ENCODE assay signal across 8 mouse cellular contexts in genomic region chr4:123283675-123284064, GRCm38 (mm10). TPM values are rescaled to one million over a fixed set of nuclear protein-coding genes. Genes with fewer than 3 reads are reported as not detected.
DNase-seq lines count a peak whose midpoint lies in the region; ATAC-seq lines count a peak whose summit lies in the region.
"Not testable (repeated sequence)": the region's sequence is repeated elsewhere in the genome, so short reads cannot be mapped to it uniquely, and the experiment has no call there.
"Had no signal": no experiment of that assay in that cellular context is flagged by ENCODE, and none has a peak within 500 bp of the region (broad histone marks: within the 10 kb centered on the region; RNA-seq: fewer than 3 reads in every experiment).

No protein-coding gene starts in this region.

- H3K36me3 ChIP-seq in hindbrain, embryonic 15.5 days: not testable (repeated sequence)
- H3K36me3 ChIP-seq in limb, embryonic 13.5 days: peaks cover 36% of the 10 kb centered on the region

- DNase-seq in ZHBTc4 (ENCODE audit: low read depth, low spot score): peak; percentile 50
- peak; percentile 26 for DNase-seq in embryo, embryonic 9.5 days (ENCODE audit: extremely low spot score)
- DNase-seq in mesoderm, embryonic 11.5 days (ENCODE audit: low read depth, low spot score): peak; percentile 37
- DNase-seq in skeletal muscle tissue, adult 2 months (ENCODE audit: low read depth, low spot score): peak; percentile 61

- H3K4me3 ChIP-seq in hindbrain, embryonic 15.5 days: peak overlapping the region; percentile 76
- H3K4me3 ChIP-seq in limb, embryonic 13.5 days: peak overlapping the region; percentile 62

- peak overlapping the region; percentile 45 for H3K9ac ChIP-seq in hindbrain, embryonic 15.5 days
- peak overlapping the region; percentile 75 for H3K9ac ChIP-seq in limb, embryonic 13.5 days

- H3K4me2 ChIP-seq in hindbrain, embryonic 15.5 days: peak overlapping the region; percentile 79
- H3K4me2 ChIP-seq in limb, embryonic 13.5 days (replicated peaks): peak overlapping the region; percentile 84

- H3K27me3 ChIP-seq in hindbrain, embryonic 15.5 days; limb, embryonic 13.5 days: not testable (repeated sequence)

- not testable (repeated sequence) for H3K27ac ChIP-seq in hindbrain, embryonic 15.5 days (replicated peaks); limb, embryonic 13.5 days

- peaks cover 27% of the 10 kb centered on the region for H3K4me1 ChIP-seq in hindbrain, embryonic 15.5 days (replicated peaks)
- peaks cover 27% of the 10 kb centered on the region for H3K4me1 ChIP-seq in limb, embryonic 13.5 days

- 0 out of 2 replicates have a peak, but pooled peaks have one; percentile 15 for ATAC-seq in granulocyte monocyte progenitor cell, adult 5-6 weeks (replicated peaks; ENCODE audit: poor library complexity, severe bottlenecking)
- ATAC-seq in hindbrain, embryonic 15.5 days (ENCODE audit: low FRiP score, low read depth): peak; percentile 5; the same call in 1 of the 2 replicates
- not testable (repeated sequence) for ATAC-seq in limb, embryonic 13.5 days (ENCODE audit: low FRiP score, low read depth)

- H3K9me3 ChIP-seq in hindbrain, embryonic 15.5 days; limb, embryonic 13.5 days: not testable (repeated sequence)

- under 1% methylated on average over 13 of the region's 15 CpGs for WGBS in hindbrain, embryonic 15.5 days
- 4% methylated on average over 15 of the region's 15 CpGs for whole genome bisulfite sequencing in limb, embryonic 13.5 days

RNA-seq across cellular contexts. Expression of gene Pabpc4, which starts 21.5 kb away (rescaled TPM):
- 93.4 and 113 TPM in 2 replicates for total RNA-seq in granulocyte monocyte progenitor cell, adult 5-6 weeks (2014; fragmentation: Nextera tagmentation)
- 110 and 112 TPM in 2 replicates for total RNA-seq in granulocyte monocyte progenitor cell, adult 5-6 weeks (2017)
- polyA plus RNA-seq in hindbrain, embryonic 15.5 days (2015; fragmentation: Nextera tagmentation; extraction: Ambion mirVana): 27.7 and 32.2 TPM in 2 replicates
- polyA plus RNA-seq in limb, embryonic 13.5 days (2015; fragmentation: Nextera tagmentation; extraction: Ambion mirVana): 43.9 and 45.8 TPM in 2 replicates

RNA-seq across cellular contexts. Expression of gene Oxct2a, which starts 39.8 kb away (rescaled TPM):
- not detected in 2 replicates for total RNA-seq in granulocyte monocyte progenitor cell, adult 5-6 weeks (2014; fragmentation: Nextera tagmentation)
- total RNA-seq in granulocyte monocyte progenitor cell, adult 5-6 weeks (2017): not detected in 2 replicates
- not detected in 2 replicates for polyA plus RNA-seq in hindbrain, embryonic 15.5 days (2015; fragmentation: Nextera tagmentation; extraction: Ambion mirVana)
- not detected in 2 replicates for polyA plus RNA-seq in limb, embryonic 13.5 days (2015; fragmentation: Nextera tagmentation; extraction: Ambion mirVana)
- total RNA-seq: megakaryocyte progenitor cell, adult 5-6 weeks had no signal

RNA-seq across cellular contexts. Expression of gene Heyl, which starts 50.3 kb away (rescaled TPM):
- total RNA-seq in granulocyte monocyte progenitor cell, adult 5-6 weeks (2014; fragmentation: Nextera tagmentation): not detected in 2 replicates
- not detected in 2 replicates for total RNA-seq in granulocyte monocyte progenitor cell, adult 5-6 weeks (2017)
- polyA plus RNA-seq in hindbrain, embryonic 15.5 days (2015; fragmentation: Nextera tagmentation; extraction: Ambion mirVana): 6.4 and 6.5 TPM in 2 replicates
- polyA plus RNA-seq in limb, embryonic 13.5 days (2015; fragmentation: Nextera tagmentation; extraction: Ambion mirVana): 5.7 and 6.5 TPM in 2 replicates
- total RNA-seq: megakaryocyte progenitor cell, adult 5-6 weeks had no signal

RNA-seq across cellular contexts. Expression of gene Bmp8a, which starts 59.4 kb away (rescaled TPM):
- not detected in 2 replicates for total RNA-seq in granulocyte monocyte progenitor cell, adult 5-6 weeks (2014; fragmentation: Nextera tagmentation)
- total RNA-seq in granulocyte monocyte progenitor cell, adult 5-6 weeks (2017): 0.30 TPM in 1 of 2 replicates, not detected in the other
- 0.21 and 0.23 TPM in 2 replicates for polyA plus RNA-seq in hindbrain, embryonic 15.5 days (2015; fragmentation: Nextera tagmentation; extraction: Ambion mirVana)
- 0.83 and 0.92 TPM in 2 replicates for polyA plus RNA-seq in limb, embryonic 13.5 days (2015; fragmentation: Nextera tagmentation; extraction: Ambion mirVana)
